Mouse (Mus musculus) bone marrow, adult 2 months (tissue): Measurements from ENCODE around the gene Ercc2.

ENCODE experiments used
- CTCF ChIP-seq: fragments of 200-500 bp; IDR thresholded peaks from 2 replicates; pipeline ENCODE4 v1.5.1; 2011; ENCODE audit warnings: low read length, control low read depth; ENCODE audit not compliant: control insufficient read depth, insufficient read depth
- POLR2A ChIP-seq: fragments of 200-500 bp; IDR thresholded peaks from 2 replicates; pipeline ENCODE4 v1.6.1; 2011; ENCODE audit warnings: low read depth, mild to moderate bottlenecking, control low read depth, low read length, borderline replicate concordance; ENCODE audit not compliant: control insufficient read depth

DNA sequence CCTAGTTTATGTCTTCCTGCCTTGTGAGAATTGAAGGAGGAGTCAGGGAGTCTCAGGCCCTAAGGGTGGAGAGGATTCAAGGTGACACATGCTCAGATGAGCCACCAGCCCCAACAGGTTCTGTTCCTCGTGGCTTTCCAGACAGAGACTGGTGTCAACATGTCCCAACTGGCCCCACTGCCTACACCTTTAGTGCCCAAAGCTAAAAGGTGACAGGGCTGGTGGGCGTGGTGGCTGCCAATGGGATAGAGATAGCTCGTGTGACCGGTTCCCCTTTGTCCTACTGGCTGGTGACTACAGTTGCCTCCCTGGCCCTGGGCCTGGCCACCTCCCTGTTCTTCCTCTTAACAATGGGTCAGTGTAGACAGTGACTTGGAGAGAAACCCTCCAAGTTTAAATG lies 16.4 kb upstream of the Ercc2 start:
- TF ChIP-seq POLR2A, result no peak
- TF ChIP-seq CTCF, result no peak
